Mouse (Mus musculus) testis, adult 2 months (tissue): Measurements from ENCODE around the gene Lamtor1. TPM values are rescaled to one million over a fixed set of nuclear protein-coding genes. Genes with fewer than 3 reads are reported as not detected.

Experiments
- H3K27ac ChIP-seq: fragments of 200-500 bp; 2 replicates; pipeline ENCODE4 v1.5.1; 2012; ENCODE audit warnings: low read depth, low read length; ENCODE audit not compliant: control insufficient read depth, insufficient read depth
- H3K27me3 ChIP-seq: fragments of 200-500 bp; 2 replicates; pipeline ENCODE4 v1.6.1; 2012; ENCODE audit warnings: mild to moderate bottlenecking, low read length, moderate library complexity; ENCODE audit not compliant: control insufficient read depth, insufficient read depth
- H3K36me3 ChIP-seq: fragments of 200-500 bp; 2 replicates; pipeline ENCODE4 v1.6.1; 2012; ENCODE audit warnings: mild to moderate bottlenecking, low read length; ENCODE audit not compliant: control insufficient read depth, insufficient read depth
- H3K4me1 ChIP-seq: fragments of 200-500 bp; 2 replicates; pipeline ENCODE4 v1.6.1; 2012; ENCODE audit warnings: low read length; ENCODE audit not compliant: control insufficient read depth, insufficient read depth
- H3K4me3 ChIP-seq: fragments of 200-500 bp; 2 replicates; pipeline ENCODE4 v1.5.1; 2012; ENCODE audit warnings: low read depth, mild to moderate bottlenecking, low read length, moderate library complexity, mixed read lengths; ENCODE audit not compliant: control insufficient read depth
- CTCF ChIP-seq: fragments of 200-500 bp; IDR thresholded peaks from 2 replicates; pipeline ENCODE4 v1.5.1; 2012; ENCODE audit warnings: low read depth, mild to moderate bottlenecking, inconsistent platforms, low read length, moderate library complexity; ENCODE audit not compliant: control insufficient read depth, insufficient read depth, insufficient replicate concordance
- POLR2A ChIP-seq: fragments of 200-500 bp; IDR thresholded peaks from 2 replicates; pipeline ENCODE4 v1.6.1; 2012; ENCODE audit warnings: low read depth, mild to moderate bottlenecking, inconsistent platforms, low read length, moderate library complexity; ENCODE audit not compliant: control insufficient read depth
- polyA plus RNA-seq: library from polyadenylated mRNA; depleted of rRNA; stranded (reverse); fragments of >200 nt; gene quantifications from 2 replicates; pipeline ENCODE4 v1.2.3, GENCODE M21; 2012; rRNA removed

The Lamtor1 gene
- polyA plus RNA-seq, 1 experiment: 52.2 TPM

DNA sequence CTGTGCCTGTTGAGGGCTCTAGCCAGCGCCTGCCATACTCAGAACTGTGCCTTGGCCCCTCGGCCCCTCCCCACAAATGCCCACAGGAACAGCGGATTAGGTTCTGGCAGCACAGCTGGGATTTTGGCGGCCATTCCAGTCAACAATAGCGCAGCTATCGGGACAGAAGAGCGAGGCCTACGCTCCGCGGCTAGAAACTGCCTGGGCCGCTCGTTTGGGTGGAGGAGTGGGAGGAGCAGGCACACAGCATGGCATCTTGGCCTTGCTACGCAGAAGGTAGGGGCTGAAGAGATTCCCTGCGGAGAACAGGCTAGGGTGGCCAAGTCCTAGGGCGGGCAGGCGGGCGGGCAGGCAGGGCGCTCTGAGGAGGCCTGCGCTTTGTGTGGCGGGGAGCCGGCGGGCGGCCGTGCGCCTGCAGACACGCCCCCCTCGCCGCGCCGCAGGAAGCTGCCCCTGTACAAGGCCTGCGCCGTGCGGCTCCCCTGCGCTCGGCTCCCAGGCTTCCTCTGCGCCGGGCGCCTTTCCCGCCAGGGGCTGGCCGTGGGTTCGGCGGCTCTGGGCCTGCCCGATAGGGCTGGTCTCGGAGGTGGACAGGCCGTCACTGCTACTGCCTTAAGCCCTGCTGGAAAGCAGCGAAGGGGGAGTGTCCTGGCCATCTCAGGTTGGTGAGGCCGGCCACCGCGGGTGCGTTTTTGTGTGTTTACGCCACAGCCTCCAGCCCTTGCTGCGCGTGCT is 64.2 kb downstream of the Lamtor1 start:
- peaks cover 6% of the 10 kb centered on the region for H3K4me1 ChIP-seq
- peak overlapping the region; percentile 96 for H3K4me3 ChIP-seq
- TF ChIP-seq POLR2A: peak; percentile 60
- TF ChIP-seq CTCF: no peak
- H3K27me3 ChIP-seq: no peaks in the 10 kb centered on the region
- peak overlapping the region; percentile 98 for H3K27ac ChIP-seq
- no peaks in the 10 kb centered on the region for H3K36me3 ChIP-seq

- Histone ChIP-seq H3K27me3 (no peaks in the 10 kb centered on the region), H3K36me3 (no peaks in the 10 kb centered on the region), H3K4me1 (peaks cover 6% of the 10 kb centered on the region), H3K4me3 (peak overlapping the region; percentile 96), H3K27ac (peak overlapping the region; percentile 98)
- TF ChIP-seq POLR2A: no peak; the same call in 1 of the 2 replicates
- no peak for TF ChIP-seq CTCF
These were observed 64.7 kb downstream of the Lamtor1 start for GRCm38 (mm10) chr7:101970429-101970775.

GRCm38 (mm10) chr7:101970821-101971461 is 65.2 kb downstream of the Lamtor1 start:
- Histone ChIP-seq H3K4me3 (peak overlapping the region; percentile 96), H3K36me3 (no peaks in the 10 kb centered on the region), H3K27me3 (no peaks in the 10 kb centered on the region), H3K27ac (peak overlapping the region; percentile 79), H3K4me1 (peaks cover 6% of the 10 kb centered on the region)
- TF ChIP-seq POLR2A (no peak), CTCF (no peak)

DNA sequence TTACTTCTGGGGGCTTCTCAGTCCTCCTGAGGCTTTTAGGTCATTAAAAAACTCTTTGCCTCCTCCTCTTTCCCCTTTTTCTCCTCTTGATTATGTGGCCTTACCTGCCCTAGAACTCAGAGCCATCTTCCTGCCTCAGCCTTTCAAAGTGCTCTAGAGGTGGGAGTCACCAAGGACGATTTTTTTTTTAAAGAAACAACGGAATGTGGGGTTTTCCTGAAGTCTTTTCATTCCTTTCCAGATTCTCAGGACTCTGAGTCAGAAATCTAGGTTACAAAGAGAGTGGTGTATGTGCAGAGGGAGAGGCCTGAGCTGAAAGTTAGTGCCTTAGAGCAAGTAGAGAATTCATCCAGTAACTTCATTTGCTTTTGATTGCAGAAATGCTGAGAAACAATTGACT is 66.0 kb downstream of the Lamtor1 start:
- Histone ChIP-seq H3K36me3 (no peaks in the 10 kb centered on the region), H3K4me3 (no peak overlapping the region), H3K27ac (peak overlapping the region; percentile 79), H3K27me3 (no peaks in the 10 kb centered on the region), H3K4me1 (peaks cover 6% of the 10 kb centered on the region)
- TF ChIP-seq CTCF (no peak), POLR2A (no peak)

DNA sequence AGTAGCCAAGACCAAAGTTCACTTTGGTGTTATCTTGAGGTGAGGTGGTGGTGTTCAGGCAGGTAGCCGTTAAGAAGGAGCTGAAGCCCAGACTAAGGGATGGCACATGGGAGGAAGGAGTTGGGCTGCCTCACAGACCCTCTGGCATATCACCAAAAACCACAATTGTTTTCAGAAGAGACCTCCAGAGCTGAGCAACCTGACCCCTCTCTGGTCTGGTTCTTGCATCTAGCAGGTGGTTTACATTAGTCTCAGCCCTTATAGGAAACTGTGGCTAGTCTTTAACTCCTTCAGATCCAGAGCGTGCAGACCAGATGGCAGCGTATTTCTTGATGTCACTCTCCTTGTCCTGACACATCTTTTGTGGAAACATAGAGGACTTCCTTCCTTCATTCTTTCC is 68.0 kb downstream of the Lamtor1 start:
- Histone ChIP-seq H3K27me3 (no peaks in the 10 kb centered on the region), H3K4me1 (peaks cover 6% of the 10 kb centered on the region), H3K4me3 (no peak overlapping the region), H3K36me3 (no peaks in the 10 kb centered on the region), H3K27ac (no peak overlapping the region)
- no peak for TF ChIP-seq POLR2A
- no peak for TF ChIP-seq CTCF

DNA sequence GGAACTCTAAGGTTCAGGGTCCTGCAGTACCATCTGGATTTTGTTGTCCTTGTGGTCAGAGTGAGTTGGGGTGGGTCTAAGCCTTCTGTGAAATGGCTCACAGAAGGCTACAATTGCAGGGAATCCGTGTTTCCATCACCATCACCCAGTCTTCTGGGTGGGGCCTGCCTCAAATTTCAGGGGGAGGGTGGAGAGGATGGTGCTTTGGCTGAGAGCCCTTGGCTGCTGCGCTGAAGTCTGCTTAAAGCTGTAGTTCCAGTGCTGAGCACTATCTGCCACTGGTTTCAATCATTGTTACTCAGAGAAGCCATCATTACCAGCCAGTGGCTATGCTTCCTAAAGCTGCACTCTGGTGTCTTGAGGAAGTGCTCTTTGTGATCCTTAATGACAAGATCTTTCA is 68.8 kb downstream of the Lamtor1 start:
- no peak for TF ChIP-seq CTCF
- no peak for TF ChIP-seq POLR2A
- peaks cover 6% of the 10 kb centered on the region for H3K4me1 ChIP-seq
- no peak overlapping the region for H3K27ac ChIP-seq
- no peaks in the 10 kb centered on the region for H3K27me3 ChIP-seq
- H3K36me3 ChIP-seq: no peaks in the 10 kb centered on the region
- H3K4me3 ChIP-seq: no peak overlapping the region

Other genes starting within 250 kb of the Lamtor1 start
- 866 and 869 TPM in 2 replicates for gene Clpb, start 242.3 kb upstream of the Lamtor1 start, polyA plus RNA-seq
- 0.14 and 0.16 TPM in 2 replicates for gene Phox2a, start 87.6 kb upstream of the Lamtor1 start, polyA plus RNA-seq
- gene Inppl1, start 67.7 kb upstream of the Lamtor1 start, polyA plus RNA-seq: 27.7 and 37.2 TPM in 2 replicates
- 2.7 and 3.7 TPM in 2 replicates for gene Folr2, start 48.7 kb upstream of the Lamtor1 start, polyA plus RNA-seq
- gene Anapc15, start 42.2 kb upstream of the Lamtor1 start, polyA plus RNA-seq: 82.5 and 83.4 TPM in 2 replicates
- 25.5 and 28.5 TPM in 2 replicates for gene Folr1, start 35.1 kb upstream of the Lamtor1 start, polyA plus RNA-seq
- 1.4 and 2.0 TPM in 2 replicates for gene Tomt, start 455 bp downstream of the Lamtor1 start, polyA plus RNA-seq
- 1,236 and 1,353 TPM in 2 replicates for gene Lrrc51, start 28.0 kb downstream of the Lamtor1 start, polyA plus RNA-seq
- gene Numa1, start 28.2 kb downstream of the Lamtor1 start, polyA plus RNA-seq: 20.8 and 21.9 TPM in 2 replicates
- 3.3 and 4.2 TPM in 2 replicates for gene Il18bp, start 112.8 kb downstream of the Lamtor1 start, polyA plus RNA-seq
- 34.9 and 38.0 TPM in 2 replicates for gene Rnf121, start 159.6 kb downstream of the Lamtor1 start, polyA plus RNA-seq
- gene Xndc1, start 159.6 kb downstream of the Lamtor1 start, polyA plus RNA-seq: 47.9 and 54.6 TPM in 2 replicates
- 5.5 and 7.4 TPM in 2 replicates for gene Xntrpc, start 159.8 kb downstream of the Lamtor1 start, polyA plus RNA-seq
- gene Trpc2, start 177.2 kb downstream of the Lamtor1 start, polyA plus RNA-seq: not detected in 2 replicates
- 6.7 and 9.4 TPM in 2 replicates for gene Art1, start 195.8 kb downstream of the Lamtor1 start, polyA plus RNA-seq
- 65.1 and 76.0 TPM in 2 replicates for gene Art5, start 203.6 kb downstream of the Lamtor1 start, polyA plus RNA-seq
- 0.04 and 0.07 TPM in 2 replicates for gene Chrna10, start 210.9 kb downstream of the Lamtor1 start, polyA plus RNA-seq